Mouse (Mus musculus): ENCODE measurements around the gene Arhgap15. TPM values are rescaled to one million over a fixed set of nuclear protein-coding genes. Genes with fewer than 3 reads are reported as not detected.

Gene Arhgap15
- polyA plus RNA-seq, 1 experiment from 2014 or later, result 22.6 TPM

- H3K79me2 ChIP-seq (ENCODE audit: inconsistent target), result no peaks in the 10 kb centered on the region
- H3K36me3 ChIP-seq (ENCODE audit: inconsistent target), result no peaks in the 10 kb centered on the region
- WGBS (ENCODE audit: missing documents), result 94% methylated on average over 2 of the region's 2 CpGs
- no peak overlapping the region for H3K4me3 ChIP-seq (ENCODE audit: inconsistent target)
- H3K27ac ChIP-seq, result no peak overlapping the region
Measured at GRCm38 (mm10) chr2:44395577-44395976, 647.0 kb downstream of the Arhgap15 start.

GRCm38 (mm10) chr2:44397209-44397608 is 648.6 kb downstream of the Arhgap15 start:
- WGBS (ENCODE audit: missing documents), result 81% methylated on average over 1 of the region's 1 CpGs
- Histone ChIP-seq H3K79me2 (ENCODE audit: inconsistent target) (no peaks in the 10 kb centered on the region), H3K27ac (no peak overlapping the region), H3K36me3 (ENCODE audit: inconsistent target) (no peaks in the 10 kb centered on the region), H3K4me3 (ENCODE audit: inconsistent target) (no peak overlapping the region)

GRCm38 (mm10) chr2:44397735-44398337 is 649.2 kb downstream of the Arhgap15 start:
- WGBS (ENCODE audit: missing documents), result 97% methylated on average over 4 of the region's 4 CpGs
- H3K4me3 ChIP-seq (ENCODE audit: inconsistent target), result no peak overlapping the region
- H3K79me2 ChIP-seq (ENCODE audit: inconsistent target), result no peaks in the 10 kb centered on the region
- no peak overlapping the region for H3K27ac ChIP-seq
- no peaks in the 10 kb centered on the region for H3K36me3 ChIP-seq (ENCODE audit: inconsistent target)

- Histone ChIP-seq H3K79me2 (ENCODE audit: inconsistent target) (no peaks in the 10 kb centered on the region), H3K4me3 (ENCODE audit: inconsistent target) (no peak overlapping the region), H3K27ac (no peak overlapping the region), H3K36me3 (ENCODE audit: inconsistent target) (no peaks in the 10 kb centered on the region)
Measured at GRCm38 (mm10) chr2:44399191-44399926, 650.7 kb downstream of the Arhgap15 start.

GRCm38 (mm10) chr2:44401704-44402422 is 653.2 kb downstream of the Arhgap15 start:
- H3K36me3 ChIP-seq (ENCODE audit: inconsistent target), result no peaks in the 10 kb centered on the region
- WGBS (ENCODE audit: missing documents), result 87% methylated on average over 3 of the region's 3 CpGs
- H3K4me3 ChIP-seq (ENCODE audit: inconsistent target), result no peak overlapping the region
- H3K27ac ChIP-seq, result no peak overlapping the region
- no peaks in the 10 kb centered on the region for H3K79me2 ChIP-seq (ENCODE audit: inconsistent target)

GRCm38 (mm10) chr2:44411660-44412059 is 663.0 kb downstream of the Arhgap15 start:
- Histone ChIP-seq H3K79me2 (ENCODE audit: inconsistent target) (no peaks in the 10 kb centered on the region), H3K27ac (no peak overlapping the region), H3K4me3 (ENCODE audit: inconsistent target) (no peak overlapping the region), H3K36me3 (ENCODE audit: inconsistent target) (no peaks in the 10 kb centered on the region)
- WGBS (ENCODE audit: missing documents), result 93% methylated on average over 2 of the region's 2 CpGs

- 86% methylated on average over 4 of the region's 4 CpGs for WGBS (ENCODE audit: missing documents)
- no peak overlapping the region for H3K27ac ChIP-seq
- no peaks in the 10 kb centered on the region for H3K36me3 ChIP-seq (ENCODE audit: inconsistent target)
- H3K79me2 ChIP-seq (ENCODE audit: inconsistent target), result no peaks in the 10 kb centered on the region
- H3K4me3 ChIP-seq (ENCODE audit: inconsistent target), result no peak overlapping the region
Measured at GRCm38 (mm10) chr2:44416331-44416730, 667.7 kb downstream of the Arhgap15 start.

- Histone ChIP-seq H3K36me3 (ENCODE audit: inconsistent target) (no peaks in the 10 kb centered on the region), H3K27ac (no peak overlapping the region), H3K4me3 (ENCODE audit: inconsistent target) (no peak overlapping the region), H3K79me2 (ENCODE audit: inconsistent target) (no peaks in the 10 kb centered on the region)
- WGBS (ENCODE audit: missing documents), result 94% methylated on average over 4 of the region's 4 CpGs
Measured at GRCm38 (mm10) chr2:44419547-44420225, 671.1 kb downstream of the Arhgap15 start.

- Histone ChIP-seq H3K27ac (no peak overlapping the region), H3K79me2 (ENCODE audit: inconsistent target) (no peaks in the 10 kb centered on the region), H3K36me3 (ENCODE audit: inconsistent target) (no peaks in the 10 kb centered on the region), H3K4me3 (ENCODE audit: inconsistent target) (no peak overlapping the region)
- WGBS (ENCODE audit: missing documents), result 95% methylated on average over 9 of the region's 9 CpGs
Measured at GRCm38 (mm10) chr2:44430521-44430920, 681.9 kb downstream of the Arhgap15 start.

- no peak overlapping the region for H3K27ac ChIP-seq
- H3K79me2 ChIP-seq (ENCODE audit: inconsistent target), result no peaks in the 10 kb centered on the region
- no peaks in the 10 kb centered on the region for H3K36me3 ChIP-seq (ENCODE audit: inconsistent target)
- WGBS (ENCODE audit: missing documents), result 92% methylated on average over 4 of the region's 5 CpGs
- H3K4me3 ChIP-seq (ENCODE audit: inconsistent target), result no peak overlapping the region
Measured at GRCm38 (mm10) chr2:44436652-44437051, 688.0 kb downstream of the Arhgap15 start.

- no peak overlapping the region for H3K4me3 ChIP-seq (ENCODE audit: inconsistent target)
- H3K79me2 ChIP-seq (ENCODE audit: inconsistent target), result no peaks in the 10 kb centered on the region
- no peaks in the 10 kb centered on the region for H3K36me3 ChIP-seq (ENCODE audit: inconsistent target)
- no peak overlapping the region for H3K27ac ChIP-seq
- WGBS (ENCODE audit: missing documents), result 89% methylated on average over 8 of the region's 8 CpGs
Measured at GRCm38 (mm10) chr2:44437496-44438057, 689.0 kb downstream of the Arhgap15 start.

GRCm38 (mm10) chr2:44438070-44438469 is 689.4 kb downstream of the Arhgap15 start:
- Histone ChIP-seq H3K27ac (no peak overlapping the region), H3K79me2 (ENCODE audit: inconsistent target) (no peaks in the 10 kb centered on the region), H3K36me3 (ENCODE audit: inconsistent target) (no peaks in the 10 kb centered on the region), H3K4me3 (ENCODE audit: inconsistent target) (no peak overlapping the region)
- WGBS (ENCODE audit: missing documents), result 100% methylated on average over 1 of the region's 1 CpGs

- Histone ChIP-seq H3K4me3 (ENCODE audit: inconsistent target) (no peak overlapping the region), H3K79me2 (ENCODE audit: inconsistent target) (no peaks in the 10 kb centered on the region), H3K27ac (no peak overlapping the region), H3K36me3 (ENCODE audit: inconsistent target) (no peaks in the 10 kb centered on the region)
- 92% methylated on average over 2 of the region's 2 CpGs for WGBS (ENCODE audit: missing documents)
Measured at GRCm38 (mm10) chr2:44444938-44445337, 696.3 kb downstream of the Arhgap15 start.
